Mouse (Mus musculus): ENCODE results near the gene Tapbp. TPM values are rescaled to one million over a fixed set of nuclear protein-coding genes. Genes with fewer than 3 reads are reported as not detected.

Gene Tapbp
- polyA plus RNA-seq, 1 experiment from 2014 or later: 155 TPM

DNA sequence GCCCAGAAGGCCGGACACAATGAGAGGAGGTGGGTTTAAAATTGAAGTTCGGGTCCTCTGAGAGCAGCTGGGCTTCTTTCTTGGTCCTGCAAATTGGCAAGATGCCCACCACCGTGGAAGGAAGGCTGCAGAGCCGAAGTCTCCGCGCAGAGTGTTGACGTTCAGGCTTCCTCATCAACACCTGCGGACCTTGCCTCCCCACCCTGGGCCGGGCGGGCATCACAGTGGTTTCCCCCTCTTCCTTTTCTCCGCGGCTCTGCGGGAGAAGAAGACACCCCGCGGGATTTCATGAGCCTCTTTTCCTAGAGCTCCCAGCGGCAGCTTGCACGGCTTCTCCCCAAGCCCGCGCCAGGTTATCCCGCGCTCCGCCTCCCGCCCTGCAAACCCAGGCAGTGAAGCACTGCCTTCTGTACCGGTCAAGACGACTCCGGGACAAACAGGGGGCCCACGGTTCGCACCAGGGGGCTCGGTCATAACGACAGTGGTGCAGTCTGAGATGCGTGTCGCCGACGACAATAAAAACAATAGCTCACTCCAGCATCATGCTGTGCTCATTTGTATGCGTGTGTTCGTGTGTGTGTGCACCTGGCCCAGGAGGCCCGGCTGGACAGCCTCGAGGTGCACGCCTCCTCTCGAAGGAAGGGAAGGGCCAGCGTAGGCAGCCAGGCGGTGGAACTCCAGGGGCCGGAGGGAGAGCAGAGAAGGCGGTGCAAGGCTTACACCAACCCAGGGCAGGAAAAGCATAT, 7.2 kb upstream of the Tapbp start:
- in situ Hi-C loops (cut with MboI; ENCODE audit: low pct_unique_long_range_greater_than_20kb): no loop called here
- DNase-seq (ENCODE audit: low read depth, low spot score) (no peak), ATAC-seq (peak; percentile 44)
- H3K27me3 ChIP-seq: no peaks in the 10 kb centered on the region
- CTCF ChIA-PET: interaction anchor here (0.8 to 4.9 kb wide), 3 partner anchors 12 to 18 kb away, joined by 3 to 38 read pairs (median 3); partner anchors contain the start of gene Kifc1
- POLR2A ChIA-PET: interaction anchor here (0.5 to 1.7 kb wide), 4 partner anchors 11 to 47 kb away, joined by 3 to 8 read pairs (median 4); partner anchors contain the start of genes Rps18 and Vps52
- TF ChIP-seq CTCF (IDR thresholded peaks at IDR 0.05): no peak

DNA sequence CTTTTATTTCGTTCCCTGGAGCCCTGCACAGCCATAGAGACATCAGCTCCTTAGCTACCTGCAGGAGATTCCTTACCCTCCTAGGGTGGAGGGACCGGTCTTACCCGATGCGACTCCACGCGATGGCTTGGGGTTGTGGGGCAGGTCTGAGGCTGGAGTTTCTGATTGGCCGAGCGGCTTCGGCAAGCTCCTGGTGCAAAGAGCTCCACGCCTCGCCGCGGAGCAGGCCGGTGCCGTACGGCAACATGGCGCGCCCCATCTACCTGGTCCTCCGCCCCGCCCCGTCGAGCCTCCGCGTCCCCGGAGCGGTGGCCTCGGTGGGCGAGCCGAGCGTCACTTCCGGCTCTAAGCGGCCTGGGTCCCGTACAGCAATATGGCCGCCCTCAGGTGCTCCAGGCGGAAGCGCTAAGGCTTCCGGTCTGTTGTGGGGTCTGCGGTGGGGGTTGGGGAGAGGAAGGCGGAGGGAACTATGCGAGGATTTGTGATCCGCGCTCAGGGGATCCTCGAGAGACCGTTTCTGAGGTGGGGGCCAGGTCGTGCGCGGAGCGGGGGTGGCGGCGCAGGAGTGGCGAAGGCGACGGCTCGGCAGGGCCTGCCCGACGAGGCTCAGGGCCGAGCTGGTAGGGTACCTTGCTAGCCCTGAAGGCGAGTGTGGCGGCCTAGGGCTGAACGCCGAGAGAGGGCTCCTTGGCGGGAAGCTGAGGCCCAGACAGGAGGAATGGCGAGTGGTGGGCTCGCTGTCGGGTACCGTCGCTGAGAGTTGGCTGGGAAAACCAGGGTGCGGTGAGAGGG, 6.4 kb upstream of the Tapbp start, which contains the start of gene Daxx:
Daxx (plus strand) TSS at position 338 of the 792 bp plus-strand sequence.
- no peak for TF ChIP-seq CTCF (IDR thresholded peaks at IDR 0.05)
- ChIA-PET CTCF (interaction anchor here (1.5 to 4.9 kb wide), 3 partner anchors 13 to 18 kb away, joined by 3 to 38 read pairs (median 5); partner anchors contain the start of gene Kifc1), POLR2A (interaction anchor here (1.2 to 1.7 kb wide), 3 partner anchors 11 to 46 kb away, joined by 3 to 8 read pairs (median 4); partner anchors contain the start of genes Rps18 and Vps52)
- DNase-seq (ENCODE audit: low read depth, low spot score) (peak; percentile 89), ATAC-seq (peak; percentile 96)
- in situ Hi-C loops (cut with MboI; ENCODE audit: low pct_unique_long_range_greater_than_20kb): no loop called here
- H3K27me3 ChIP-seq: no peaks in the 10 kb centered on the region

DNA sequence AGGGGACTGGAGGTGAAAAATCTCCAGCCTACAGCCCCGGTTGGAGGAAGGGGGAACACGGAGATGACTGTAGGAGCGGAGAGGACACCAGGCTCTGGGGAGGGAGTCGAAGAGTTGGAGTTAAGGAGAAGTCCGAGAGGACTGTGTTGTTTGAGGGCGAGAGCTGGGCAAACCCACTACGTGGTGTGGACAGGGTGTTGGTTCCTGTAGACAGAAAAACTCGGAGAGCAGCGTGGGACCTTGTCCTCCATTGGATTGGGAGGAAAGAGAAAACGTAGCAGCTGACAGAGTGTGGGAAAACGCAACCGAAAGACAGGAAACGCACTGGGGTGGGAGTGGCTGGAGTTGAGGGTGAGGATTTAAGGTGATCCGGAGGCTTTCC, 5.8 kb upstream of the Tapbp start:
- ChIA-PET POLR2A (interaction anchor here (1.7 kb wide), 1 partner anchor 45 kb away, joined by 8 read pairs; the partner anchor contains the start of genes Rps18 and Vps52), CTCF (interaction anchor here (1.3 to 4.9 kb wide), 3 partner anchors 13 to 19 kb away, joined by 4 to 38 read pairs (median 5); no protein-coding TSS in a partner anchor)
- in situ Hi-C loops (cut with MboI; ENCODE audit: low pct_unique_long_range_greater_than_20kb): no loop called here
- ATAC-seq: peak; percentile 10
- no peak for TF ChIP-seq CTCF (IDR thresholded peaks at IDR 0.05)
- H3K27me3 ChIP-seq: no peaks in the 10 kb centered on the region
- no peak for DNase-seq (ENCODE audit: low read depth, low spot score)

DNA sequence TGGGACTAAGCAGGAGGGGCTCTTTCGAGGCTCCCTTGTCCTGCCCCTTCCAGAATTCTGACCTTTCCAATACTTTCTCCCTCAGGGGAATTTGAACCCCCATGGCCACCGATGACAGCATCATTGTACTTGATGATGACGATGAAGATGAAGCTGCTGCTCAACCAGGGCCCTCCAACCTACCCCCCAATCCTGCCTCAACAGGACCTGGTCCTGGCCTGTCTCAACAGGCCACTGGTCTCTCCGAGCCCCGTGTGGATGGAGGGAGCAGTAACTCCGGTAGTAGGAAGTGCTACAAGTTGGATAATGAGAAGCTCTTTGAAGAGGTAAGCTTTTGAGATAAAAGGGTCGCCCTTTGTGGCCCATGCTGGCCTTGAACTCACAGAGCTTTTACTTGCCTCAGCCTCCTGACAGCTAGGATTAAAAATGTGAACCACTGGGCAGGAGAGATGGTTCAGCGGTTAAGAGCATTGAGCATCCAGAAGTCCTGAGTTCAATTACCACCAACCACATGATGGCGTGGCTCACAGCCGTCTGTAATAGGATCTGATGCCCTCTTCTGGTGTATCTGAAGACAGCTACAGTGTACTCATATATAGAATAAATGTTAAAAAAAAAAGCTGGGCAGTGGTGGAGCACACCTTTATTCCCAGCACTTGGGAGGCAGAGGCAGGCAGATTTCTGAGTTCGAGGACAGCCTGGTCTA, 5.2 kb upstream of the Tapbp start:
- DNase-seq (ENCODE audit: low read depth, low spot score): no peak
- TF ChIP-seq CTCF (IDR thresholded peaks at IDR 0.05): no peak
- in situ Hi-C loops (cut with MboI; ENCODE audit: low pct_unique_long_range_greater_than_20kb): no loop called here
- no peaks in the 10 kb centered on the region for H3K27me3 ChIP-seq
- ChIA-PET POLR2A (interaction anchor here (1.0 kb wide), 1 partner anchor 19 kb away, joined by 3 read pairs; the partner anchor contains the start of gene Rgl2), CTCF (interaction anchor here (1.3 to 4.9 kb wide), 3 partner anchors 14 to 20 kb away, joined by 4 to 38 read pairs (median 5); no protein-coding TSS in a partner anchor)
- no peak for ATAC-seq

DNA sequence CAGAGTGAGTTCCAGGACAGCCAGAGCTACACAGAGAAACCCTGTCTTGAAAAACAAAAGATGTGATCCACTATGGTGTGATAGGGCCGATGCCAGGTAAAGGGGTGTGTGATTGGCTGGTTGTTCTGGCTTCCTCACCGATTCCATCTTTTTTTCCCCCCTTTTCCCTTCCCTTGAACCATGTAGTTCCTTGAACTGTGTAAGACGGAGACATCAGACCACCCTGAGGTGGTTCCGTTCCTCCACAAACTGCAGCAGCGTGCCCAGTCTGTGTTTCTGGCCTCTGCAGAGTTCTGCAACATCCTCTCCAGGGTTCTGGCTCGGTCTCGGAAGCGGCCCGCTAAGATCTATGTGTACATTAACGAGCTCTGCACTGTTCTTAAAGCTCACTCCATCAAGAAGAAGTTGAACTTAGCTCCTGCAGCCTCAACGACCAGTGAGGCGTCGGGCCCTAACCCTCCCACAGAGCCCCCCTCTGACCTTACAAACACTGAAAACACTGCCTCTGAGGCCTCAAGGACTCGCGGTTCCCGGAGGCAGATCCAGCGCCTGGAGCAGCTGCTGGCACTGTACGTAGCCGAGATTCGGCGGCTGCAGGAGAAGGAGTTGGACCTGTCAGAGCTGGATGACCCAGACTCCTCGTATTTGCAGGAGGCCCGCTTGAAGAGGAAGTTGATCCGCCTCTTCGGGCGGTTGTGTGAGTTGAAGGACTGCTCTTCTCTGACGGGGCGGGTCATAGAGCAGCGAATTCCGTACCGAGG, 4.5 kb upstream of the Tapbp start:
- CTCF ChIA-PET: interaction anchor here (1.3 to 4.9 kb wide), 3 partner anchors 15 to 20 kb away, joined by 4 to 38 read pairs (median 5); no protein-coding TSS in a partner anchor
- H3K27me3 ChIP-seq: no peaks in the 10 kb centered on the region
- ATAC-seq (no peak), DNase-seq (ENCODE audit: low read depth, low spot score) (no peak)
- in situ Hi-C loops (cut with MboI; ENCODE audit: low pct_unique_long_range_greater_than_20kb): no loop called here
- TF ChIP-seq CTCF (IDR thresholded peaks at IDR 0.05): no peak
- POLR2A ChIA-PET: interaction anchor here (1.0 kb wide), 1 partner anchor 18 kb away, joined by 3 read pairs; the partner anchor contains the start of gene Rgl2

DNA sequence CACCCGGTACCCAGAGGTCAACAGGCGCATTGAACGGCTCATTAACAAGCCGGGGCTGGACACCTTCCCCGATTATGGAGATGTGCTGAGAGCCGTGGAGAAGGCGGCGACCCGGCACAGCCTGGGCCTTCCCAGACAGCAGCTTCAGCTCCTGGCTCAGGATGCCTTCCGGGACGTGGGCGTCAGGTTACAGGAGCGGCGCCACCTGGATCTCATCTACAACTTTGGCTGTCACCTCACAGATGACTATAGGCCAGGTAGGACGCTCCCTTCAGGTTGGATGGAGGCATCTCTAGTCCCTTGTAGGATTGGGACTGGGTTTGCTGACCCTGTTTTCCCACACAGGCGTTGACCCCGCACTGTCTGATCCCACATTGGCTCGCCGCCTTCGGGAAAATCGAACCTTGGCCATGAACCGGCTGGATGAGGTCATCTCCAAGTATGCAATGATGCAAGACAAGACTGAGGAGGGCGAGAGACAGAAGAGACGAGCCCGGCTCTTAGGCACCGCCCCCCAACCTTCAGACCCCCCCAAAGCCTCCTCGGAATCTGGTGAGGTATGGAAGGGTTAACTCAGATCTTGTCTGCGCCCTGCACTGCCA, 3.8 kb upstream of the Tapbp start:
- no peaks in the 10 kb centered on the region for H3K27me3 ChIP-seq
- TF ChIP-seq CTCF (IDR thresholded peaks at IDR 0.05): no peak
- ATAC-seq (no peak), DNase-seq (ENCODE audit: low read depth, low spot score) (no peak)
- ChIA-PET POLR2A (interaction anchor here (0.6 to 1.0 kb wide), 2 partner anchors 18 to 90 kb away, joined by 3 read pairs; partner anchors contain the start of gene Rgl2), CTCF (no interaction called here)
- in situ Hi-C loops (cut with MboI; ENCODE audit: low pct_unique_long_range_greater_than_20kb): no loop called here

DNA sequence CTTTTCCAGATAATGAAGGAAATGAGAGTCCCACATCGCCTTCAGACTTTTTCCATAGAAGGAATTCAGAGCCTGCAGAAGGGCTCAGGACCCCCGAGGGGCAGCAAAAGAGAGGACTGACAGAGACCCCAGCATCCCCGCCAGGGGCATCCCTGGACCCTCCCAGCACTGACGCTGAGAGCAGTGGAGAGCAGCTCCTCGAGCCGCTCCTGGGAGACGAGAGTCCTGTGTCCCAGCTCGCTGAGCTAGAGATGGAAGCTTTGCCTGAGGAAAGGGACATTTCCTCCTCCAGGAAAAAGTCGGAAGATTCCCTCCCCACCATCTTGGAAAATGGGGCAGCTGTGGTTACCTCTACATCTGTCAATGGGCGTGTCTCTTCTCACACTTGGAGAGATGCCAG, 2.4 kb upstream of the Tapbp start:
- in situ Hi-C loops (cut with MboI; ENCODE audit: low pct_unique_long_range_greater_than_20kb): no loop called here
- no peak for TF ChIP-seq CTCF (IDR thresholded peaks at IDR 0.05)
- POLR2A ChIA-PET: no interaction called here
- H3K27me3 ChIP-seq: no peaks in the 10 kb centered on the region
- DNase-seq (ENCODE audit: low read depth, low spot score) (no peak), ATAC-seq (no peak)
- CTCF ChIA-PET: no interaction called here

DNA sequence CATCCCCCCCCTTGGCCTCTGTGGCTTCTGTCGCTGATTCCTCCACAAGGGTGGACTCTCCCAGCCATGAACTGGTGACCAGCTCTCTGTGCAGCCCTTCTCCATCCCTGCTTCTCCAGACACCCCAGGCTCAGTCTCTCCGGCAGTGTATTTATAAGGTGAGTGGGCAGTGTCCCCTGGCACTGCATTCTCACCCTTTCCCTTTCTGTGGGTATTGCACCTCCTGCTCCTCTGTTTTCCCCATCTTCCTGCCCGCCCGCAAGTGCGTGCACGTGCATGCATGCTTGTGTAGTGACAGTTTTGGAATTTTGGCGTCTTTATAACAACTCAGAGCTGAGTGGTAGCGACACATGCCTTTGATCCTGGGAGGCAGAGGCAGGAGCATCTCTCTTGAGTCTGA, 1.8 kb upstream of the Tapbp start:
- CTCF ChIA-PET: no interaction called here
- ATAC-seq (no peak), DNase-seq (ENCODE audit: low read depth, low spot score) (no peak)
- H3K27me3 ChIP-seq: no peaks in the 10 kb centered on the region
- in situ Hi-C loops (cut with MboI; ENCODE audit: low pct_unique_long_range_greater_than_20kb): no loop called here
- no peak for TF ChIP-seq CTCF (IDR thresholded peaks at IDR 0.05)
- POLR2A ChIA-PET: no interaction called here

DNA sequence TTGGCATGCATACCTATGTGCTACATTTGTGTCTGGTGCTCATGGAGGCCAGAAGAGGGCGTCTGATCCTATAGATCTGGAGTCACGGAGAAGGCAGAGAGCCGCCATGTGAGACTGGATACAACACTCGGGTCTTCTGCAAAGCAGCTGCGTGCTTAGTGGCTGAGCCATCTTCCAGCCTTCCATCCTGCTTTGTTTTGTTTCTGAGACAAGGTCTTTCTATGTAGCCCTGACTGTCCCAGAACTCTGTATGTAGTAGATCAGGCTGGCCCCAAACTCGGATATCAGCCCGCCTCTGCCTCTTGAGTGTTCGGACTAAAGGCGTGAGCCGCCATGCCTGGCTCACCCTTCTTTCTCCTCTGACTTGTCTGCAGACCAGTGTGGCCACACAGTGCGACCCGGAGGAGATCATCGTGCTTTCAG, 719 bp upstream of the Tapbp start:
- ChIA-PET CTCF (interaction anchor here (0.5 to 1.3 kb wide), 2 partner anchors 12 to 18 kb away, joined by 3 to 4 read pairs; no protein-coding TSS in a partner anchor), POLR2A (interaction anchor here (0.7 kb wide), 1 partner anchor 122 kb away, joined by 3 read pairs; no protein-coding TSS in a partner anchor)
- in situ Hi-C loops (cut with MboI; ENCODE audit: low pct_unique_long_range_greater_than_20kb): no loop called here
- no peaks in the 10 kb centered on the region for H3K27me3 ChIP-seq
- ATAC-seq (no peak), DNase-seq (ENCODE audit: low read depth, low spot score) (no peak)
- no peak for TF ChIP-seq CTCF (IDR thresholded peaks at IDR 0.05)
